Mouse (Mus musculus) CH12.LX (cell line): ENCODE measurements around the gene Il17f.

ENCODE experiments used
- BHLHE40 ChIP-seq: IDR thresholded peaks from 2 replicates; pipeline ENCODE4 v1.6.1; 2011; ENCODE audit warnings: mild to moderate bottlenecking, low read depth, low read length, improper control_type of control experiment
- CHD1 ChIP-seq: IDR thresholded peaks from 2 replicates; pipeline ENCODE4 v1.6.1; 2012; ENCODE audit warnings: low read depth, low read length, improper control_type of control experiment, inconsistent platforms
- JUND ChIP-seq: conservative IDR thresholded peaks from 2 replicates; pipeline ENCODE4 v1.6.1; 2011; ENCODE audit warnings: low read depth, low read length, improper control_type of control experiment
- MEF2A ChIP-seq: IDR thresholded peaks from 2 replicates; pipeline ENCODE4 v1.6.1; 2014; ENCODE audit warnings: low read depth, mild to moderate bottlenecking, inconsistent platforms, low read length, improper control_type of control experiment, borderline replicate concordance
- RAD21 ChIP-seq: IDR thresholded peaks from 2 replicates; pipeline ENCODE4 v1.6.1; 2011; ENCODE audit warnings: low read depth, mild to moderate bottlenecking, low read length, improper control_type of control experiment, moderate library complexity
- TCF12 ChIP-seq: IDR thresholded peaks from 2 replicates; pipeline ENCODE4 v1.6.1; 2014; ENCODE audit warnings: low read depth, mild to moderate bottlenecking, inconsistent platforms, low read length, improper control_type of control experiment

DNA sequence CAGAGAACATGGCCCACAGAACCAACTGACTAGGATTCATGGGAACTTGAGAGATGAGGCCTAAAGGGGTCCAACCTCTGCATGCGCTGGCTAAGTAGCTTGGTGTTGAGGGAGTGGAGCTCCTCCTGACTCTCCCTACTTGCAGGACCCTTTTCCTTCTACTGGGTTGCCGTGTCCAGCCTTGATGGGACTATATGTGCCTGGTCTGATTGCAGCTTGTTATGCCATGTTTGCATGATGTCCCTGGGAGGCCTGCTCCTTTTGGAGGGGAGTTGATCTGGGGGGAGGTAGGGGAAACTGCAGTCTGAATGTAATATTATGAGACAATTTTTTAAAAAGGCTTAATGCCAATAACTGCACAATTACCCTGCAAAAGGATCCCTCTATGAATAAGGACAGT is 10.9 kb upstream of the Il17f start:
- TF ChIP-seq BHLHE40 (no peak), RAD21 (no peak), TCF12 (no peak), CHD1 (no peak), JUND (no peak), MEF2A (no peak)
